7 mouse cellular contexts compared by ENCODE assay signal in the genomic region with DNA sequence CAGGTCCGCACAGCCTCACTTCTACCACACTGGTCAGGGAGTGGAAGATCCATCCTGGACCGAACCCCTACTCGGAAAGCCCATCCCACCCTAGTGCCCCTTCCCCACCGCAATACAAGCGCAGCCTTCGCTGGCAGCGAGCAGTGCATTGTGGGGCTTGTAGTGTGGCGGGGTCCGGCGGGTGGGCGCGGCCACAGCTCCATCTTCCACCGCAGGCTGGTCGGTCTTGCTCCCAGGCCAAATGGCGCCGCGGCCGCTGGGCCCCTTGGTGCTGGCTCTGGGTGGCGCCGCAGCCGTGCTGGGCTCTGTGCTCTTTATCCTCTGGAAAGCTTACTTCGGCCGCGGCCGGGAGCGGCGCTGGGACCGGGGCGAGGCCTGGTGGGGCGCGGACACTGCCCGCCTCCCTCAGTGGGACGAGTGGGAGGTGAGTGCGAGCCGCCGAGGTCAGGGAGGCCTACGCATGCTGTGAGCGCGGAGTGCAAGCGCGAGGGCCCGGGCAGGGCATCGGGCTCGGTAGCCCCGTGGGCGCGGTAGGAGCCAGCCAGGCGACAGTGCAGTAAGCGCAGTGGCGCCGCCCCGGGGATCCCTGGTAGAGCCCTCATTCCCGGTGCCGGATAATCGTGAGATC. TPM values are rescaled to one million over a fixed set of nuclear protein-coding genes. Genes with fewer than 3 reads are reported as not detected.
A peak's percentile ranks its signal among the peaks of the same experiment; 100 is the strongest.
DNase-seq lines count a peak whose midpoint lies in the region; ATAC-seq and TF ChIP-seq lines count a peak whose summit lies in the region.

A gene (plus strand): TSS at position 162 of the 628 bp plus-strand sequence.

- H3K9me3 ChIP-seq in intestine, embryonic 16.5 days (ENCODE audit: control insufficient read depth, low read length) = no peaks in the 10 kb centered on the region
- no peaks in the 10 kb centered on the region for H3K9me3 ChIP-seq in limb, embryonic 12.5 days
- no peaks in the 10 kb centered on the region for H3K9me3 ChIP-seq in midbrain, embryonic 13.5 days

- peak within 1 kb of the TSS; percentile 90 for H3K4me2 ChIP-seq in intestine, embryonic 16.5 days (ENCODE audit: low read depth, low read length)
- H3K4me2 ChIP-seq in limb, embryonic 12.5 days = peak within 1 kb of the TSS; percentile 91
- peak within 1 kb of the TSS; percentile 96 for H3K4me2 ChIP-seq in midbrain, embryonic 13.5 days (replicated peaks)

- H3K4me3 ChIP-seq in intestine, embryonic 16.5 days (ENCODE audit: low read length) = peak within 1 kb of the TSS; percentile 98
- H3K4me3 ChIP-seq in limb, embryonic 12.5 days (replicated peaks) = peak within 1 kb of the TSS; percentile 93
- H3K4me3 ChIP-seq in midbrain, embryonic 13.5 days (replicated peaks) = peak within 1 kb of the TSS; percentile 98
- H3K4me3 ChIP-seq in spleen, adult 2 months (ENCODE audit: extremely low read depth, insufficient read depth, insufficient read length) = peak within 1 kb of the TSS; percentile 82

- TF ChIP-seq CTCF in spleen, adult 2 months (IDR thresholded peaks at IDR 0.05; ENCODE audit: extremely low read depth, insufficient read depth, insufficient read length, insufficient replicate concordance) = no peak

- H3K27ac ChIP-seq in intestine, embryonic 16.5 days (ENCODE audit: low read length) = peak within 1 kb of the TSS; percentile 90
- H3K27ac ChIP-seq in limb, embryonic 12.5 days = peak within 1 kb of the TSS; percentile 85
- peak within 1 kb of the TSS; percentile 84 for H3K27ac ChIP-seq in midbrain, embryonic 13.5 days
- H3K27ac ChIP-seq in spleen, adult 2 months (ENCODE audit: insufficient read depth, low read length) = peak within 1 kb of the TSS; percentile 43; the same call in 1 of the 2 replicates

- under 1% methylated on average over 55 of the region's 55 CpGs for WGBS in intestine, embryonic 16.5 days
- WGBS in limb, embryonic 12.5 days = under 1% methylated on average over 55 of the region's 55 CpGs
- WGBS in midbrain, embryonic 13.5 days = under 1% methylated on average over 55 of the region's 55 CpGs
- WGBS in spleen, adult 2 months = under 1% methylated on average over 55 of the region's 55 CpGs

- ATAC-seq in intestine, embryonic 16.5 days = peak; percentile 91
- ATAC-seq in limb, embryonic 12.5 days (ENCODE audit: insufficient number of reproducible peaks, insufficient read depth, low FRiP score, low TSS enrichment, low read depth) = peak; percentile 89
- ATAC-seq in midbrain, embryonic 13.5 days = peak; percentile 95

- peaks cover 12% of the 10 kb centered on the region for H3K4me1 ChIP-seq in intestine, embryonic 16.5 days (ENCODE audit: control insufficient read depth, insufficient read depth, low read length)
- peaks cover 9% of the 10 kb centered on the region for H3K4me1 ChIP-seq in limb, embryonic 12.5 days (replicated peaks)
- H3K4me1 ChIP-seq in midbrain, embryonic 13.5 days (replicated peaks) = peaks cover 36% of the 10 kb centered on the region
- H3K4me1 ChIP-seq in spleen, adult 2 months (ENCODE audit: control insufficient read depth, insufficient read depth, insufficient read length) = peaks cover 19% of the 10 kb centered on the region

- no peaks in the 10 kb centered on the region for H3K36me3 ChIP-seq in intestine, embryonic 16.5 days (ENCODE audit: control insufficient read depth, insufficient read depth, low read length)
- H3K36me3 ChIP-seq in limb, embryonic 12.5 days = peaks cover 40% of the 10 kb centered on the region
- peaks cover 33% of the 10 kb centered on the region for H3K36me3 ChIP-seq in midbrain, embryonic 13.5 days
- no peaks in the 10 kb centered on the region for H3K36me3 ChIP-seq in spleen, adult 2 months (ENCODE audit: control insufficient read depth, insufficient read depth, low read length)

- H3K27me3 ChIP-seq in intestine, embryonic 16.5 days (replicated peaks; ENCODE audit: control insufficient read depth, insufficient read depth, low read length) = no peaks in the 10 kb centered on the region
- H3K27me3 ChIP-seq in limb, embryonic 12.5 days = peaks cover 9% of the 10 kb centered on the region
- H3K27me3 ChIP-seq in midbrain, embryonic 13.5 days = peaks cover 6% of the 10 kb centered on the region; the same call in 1 of the 2 replicates
- H3K27me3 ChIP-seq in spleen, adult 2 months (ENCODE audit: control insufficient read depth, insufficient read depth, low read length) = no peaks in the 10 kb centered on the region

- TF ChIP-seq POLR2A in spleen, adult 2 months (IDR thresholded peaks at IDR 0.05; ENCODE audit: low read depth, low read length) = no peak

- H3K9ac ChIP-seq in intestine, embryonic 16.5 days (ENCODE audit: low read depth, low read length) = peak within 1 kb of the TSS; percentile 97
- peak within 1 kb of the TSS; percentile 91 for H3K9ac ChIP-seq in limb, embryonic 12.5 days (replicated peaks)
- peak within 1 kb of the TSS; percentile 97 for H3K9ac ChIP-seq in midbrain, embryonic 13.5 days (replicated peaks)

- peak; percentile 90 for DNase-seq in adrenal gland, adult 2 months
- peak; percentile 91 for DNase-seq in embryo, embryonic 11 days
- DNase-seq in gonadal fat pad, adult 2 months (ENCODE audit: low read depth) = no peak
- DNase-seq in spleen, adult 2 months (ENCODE audit: low read depth in 1 of 2, low spot score in 2 of 2) = peak in 1 of 2 experiments; percentile 60

RNA-seq across cellular contexts. Expression of the gene that starts here (rescaled TPM):
- total RNA-seq in adrenal gland, adult 2 months (2021) = 10 to 100 TPM; 35.4 to 61.7 TPM
- polyA plus RNA-seq in adrenal gland, adult 2 months (2012; rRNA removed) = 62.5 and 69.5 TPM in 2 replicates
- 19.9 and 21.4 TPM in 2 replicates for polyA plus RNA-seq in gonadal fat pad, adult 2 months (2012; rRNA removed)
- 18.8 and 21.5 TPM in 2 replicates for polyA plus RNA-seq in intestine, embryonic 16.5 days (2015; fragmentation: Nextera tagmentation; extraction: Ambion mirVana)
- 38.8 and 39.6 TPM in 2 replicates for polyA plus RNA-seq in limb, embryonic 12.5 days (2016; fragmentation: Nextera tagmentation; extraction: Ambion mirVana)
- polyA plus RNA-seq in midbrain, embryonic 13.5 days (2015; fragmentation: Nextera tagmentation; extraction: Ambion mirVana) = 76.0 and 84.9 TPM in 2 replicates
- 16.4 and 25.5 TPM in 2 replicates for polyA plus RNA-seq in spleen, adult 2 months (2012; rRNA removed)
